Mouse (Mus musculus): ENCODE data around the gene Hist1h3c. TPM values are rescaled to one million over a fixed set of nuclear protein-coding genes. Genes with fewer than 3 reads are reported as not detected.
"Not testable (repeated sequence)": the region's sequence is repeated elsewhere in the genome, so short reads cannot be mapped to it uniquely, and the experiment has no call there.

The Hist1h3c gene
- 19.7 and 24.7 TPM in 2 replicates for polyA plus RNA-seq (2012; rRNA removed)

GRCm38 (mm10) chr13:23745381-23746161 lies at the start of gene Hist1h3c:
Gene Hist1h3c, minus strand, starts transcription at chr13:23745602.
- WGBS, result under 1% methylated on average over 28 of the region's 28 CpGs
- no peak for DNase-seq (ENCODE audit: low read depth, low spot score)

GRCm38 (mm10) chr13:23792520-23792919 lies 47.1 kb upstream of the Hist1h3c start:
- WGBS, result 32% methylated on average over 2 of the region's 2 CpGs
- peak; percentile 40 for DNase-seq (ENCODE audit: low read depth, low spot score)

GRCm38 (mm10) chr13:23779025-23779424 lies 33.6 kb upstream of the Hist1h3c start:
- WGBS, result 55% methylated on average over 4 of the region's 4 CpGs
- DNase-seq (ENCODE audit: low read depth, low spot score), result no peak

GRCm38 (mm10) chr13:23778339-23778738 lies 32.9 kb upstream of the Hist1h3c start:
- DNase-seq (ENCODE audit: low read depth, low spot score), result no peak
- WGBS, result 92% methylated on average over 7 of the region's 7 CpGs

GRCm38 (mm10) chr13:23772561-23773313 lies 27.3 kb upstream of the Hist1h3c start:
- 41% methylated on average over 21 of the region's 21 CpGs for WGBS
- no peak for DNase-seq (ENCODE audit: low read depth, low spot score)

- DNase-seq (ENCODE audit: low read depth, low spot score), result not testable (repeated sequence)
- WGBS, result 93% methylated on average over 2 of the region's 2 CpGs
Measured at GRCm38 (mm10) chr13:23769613-23770012, 24.2 kb upstream of the Hist1h3c start, which contains the start of gene Trim38. Gene Trim38, plus strand, starts transcription at chr13:23769913.

GRCm38 (mm10) chr13:23768834-23769397 lies 23.5 kb upstream of the Hist1h3c start:
- 48% methylated on average over 5 of the region's 5 CpGs for WGBS
- DNase-seq (ENCODE audit: low read depth, low spot score), result no peak

- DNase-seq (ENCODE audit: low read depth, low spot score), result no peak
Measured at GRCm38 (mm10) chr13:23766772-23767171, 21.4 kb upstream of the Hist1h3c start.

- 92% methylated on average over 1 of the region's 1 CpGs for WGBS
- no peak for DNase-seq (ENCODE audit: low read depth, low spot score)
Measured at GRCm38 (mm10) chr13:23765172-23765513, 19.7 kb upstream of the Hist1h3c start.

GRCm38 (mm10) chr13:23764324-23765171 lies 19.1 kb upstream of the Hist1h3c start:
- 61% methylated on average over 12 of the region's 12 CpGs for WGBS

GRCm38 (mm10) chr13:23763586-23764323 lies 18.4 kb upstream of the Hist1h3c start, which contains the start of gene Hist1h1a:
Gene Hist1h1a, plus strand, starts transcription at chr13:23763666.
- WGBS, result 6% methylated on average over 34 of the region's 34 CpGs
- DNase-seq (ENCODE audit: low read depth, low spot score), result no peak

More at GRCm38 (mm10) chr13:23764324-23765171, 19.1 kb upstream of the Hist1h3c start:
- DNase-seq (ENCODE audit: low read depth, low spot score), result no peak

GRCm38 (mm10) chr13:23763242-23763585 lies 17.8 kb upstream of the Hist1h3c start:
- DNase-seq (ENCODE audit: low read depth, low spot score), result no peak

GRCm38 (mm10) chr13:23761871-23762821 lies 16.7 kb upstream of the Hist1h3c start, which contains the start of gene Hist1h3a:
Gene Hist1h3a, minus strand, starts transcription at chr13:23762386.
- DNase-seq (ENCODE audit: low read depth, low spot score), result not testable (repeated sequence)
- WGBS, result under 1% methylated on average over 32 of the region's 52 CpGs

More at GRCm38 (mm10) chr13:23763242-23763585, 17.8 kb upstream of the Hist1h3c start:
- under 1% methylated on average over 10 of the region's 10 CpGs for WGBS

GRCm38 (mm10) chr13:23760972-23761864 lies 15.8 kb upstream of the Hist1h3c start, which contains the start of gene Hist1h4a:
Gene Hist1h4a, minus strand, starts transcription at chr13:23761230.
- WGBS, result 1% methylated on average over 68 of the region's 72 CpGs
- peak; percentile 88 for DNase-seq (ENCODE audit: low read depth, low spot score)

GRCm38 (mm10) chr13:23760240-23760971 lies 15.0 kb upstream of the Hist1h3c start:
- DNase-seq (ENCODE audit: low read depth, low spot score), result no peak

GRCm38 (mm10) chr13:23759916-23760239 lies 14.5 kb upstream of the Hist1h3c start:
- DNase-seq (ENCODE audit: low read depth, low spot score), result no peak
- WGBS, result 67% methylated on average over 1 of the region's 1 CpGs

More at GRCm38 (mm10) chr13:23760240-23760971, 15.0 kb upstream of the Hist1h3c start:
- 2% methylated on average over 26 of the region's 27 CpGs for WGBS

All from large intestine, adult 2 months (tissue).